ENCODE assay signal across 11 mouse cellular contexts in genomic region chr12:86805315-86805714, GRCm38 (mm10).
DNase-seq lines count a peak whose midpoint lies in the region; ATAC-seq lines count a peak whose summit lies in the region.
"Had no signal": no experiment of that assay in that cellular context is flagged by ENCODE, and none has a peak within 500 bp of the region (broad histone marks: within the 10 kb centered on the region; RNA-seq: fewer than 3 reads in every experiment).

No protein-coding gene starts in this region.

- H3K9me3 ChIP-seq in neural tube, embryonic 11.5 days (ENCODE audit: control insufficient read depth, low read length) = no peaks in the 10 kb centered on the region
- no peaks in the 10 kb centered on the region for H3K9me3 ChIP-seq in limb, embryonic 11.5 days (ENCODE audit: control insufficient read depth, low read length)

- no peak overlapping the region for H3K4me2 ChIP-seq in neural tube, embryonic 11.5 days (ENCODE audit: low read depth)
- H3K4me2 ChIP-seq in limb, embryonic 11.5 days (ENCODE audit: low read depth, severe bottlenecking) = no peak overlapping the region

- H3K27ac ChIP-seq in neural tube, embryonic 11.5 days (ENCODE audit: low read depth, low read length) = peak overlapping the region; percentile 84; the same call in 1 of the 2 replicates
- H3K27ac ChIP-seq in limb, embryonic 11.5 days (replicated peaks; ENCODE audit: low read depth, low read length) = 0 out of 2 replicates have a peak overlapping the region, but pooled peaks have one; percentile 89
- H3K27ac ChIP-seq: macrophage had no signal

- H3K4me1 ChIP-seq in neural tube, embryonic 11.5 days (ENCODE audit: control insufficient read depth, insufficient read depth, low read length) = peaks cover 53% of the 10 kb centered on the region
- peaks cover 60% of the 10 kb centered on the region for H3K4me1 ChIP-seq in limb, embryonic 11.5 days (ENCODE audit: control insufficient read depth, insufficient read depth, low read length)

- no peak overlapping the region for H3K4me3 ChIP-seq in neural tube, embryonic 11.5 days (ENCODE audit: low read depth, low read length)
- H3K4me3 ChIP-seq in limb, embryonic 11.5 days (ENCODE audit: low read depth, low read length) = no peak overlapping the region

- no peak overlapping the region for H3K9ac ChIP-seq in neural tube, embryonic 11.5 days (ENCODE audit: low read length)
- no peak overlapping the region for H3K9ac ChIP-seq in limb, embryonic 11.5 days (ENCODE audit: low read length)

- no peak for ATAC-seq in neural tube, embryonic 11.5 days (ENCODE audit: insufficient read depth, low FRiP score, low TSS enrichment)
- no peak for ATAC-seq in limb, embryonic 11.5 days (ENCODE audit: insufficient number of reproducible peaks, low FRiP score, low TSS enrichment, low read depth)
- ATAC-seq: Patski had no signal

- DNase-seq in cerebellum, adult 9-10 months = peak; percentile 75
- DNase-seq in cerebellum, adult 8-10 months = no peak
- no peak for DNase-seq in neural tube, embryonic 11.5 days (ENCODE audit: low spot score)
- DNase-seq in neural tube, embryonic 10.5 days (ENCODE audit: extremely low spot score, low spot score) = no peak
- DNase-seq in limb, embryonic 11.5 days (ENCODE audit: low spot score) = no peak
- DNase-seq in urinary bladder, postnatal 10 days (ENCODE audit: low spot score) = no peak
- no peak for DNase-seq in layer of hippocampus, postnatal 10 days (ENCODE audit: low spot score in 2 of 2)
- DNase-seq in left cerebral cortex, postnatal 36 days (ENCODE audit: low spot score in 2 of 2) = no peak
- DNase-seq: liver had no signal

- H3K36me3 ChIP-seq in neural tube, embryonic 11.5 days (ENCODE audit: control insufficient read depth, insufficient read depth, low read length) = no peaks in the 10 kb centered on the region
- no peaks in the 10 kb centered on the region for H3K36me3 ChIP-seq in limb, embryonic 11.5 days (ENCODE audit: control insufficient read depth, insufficient read depth, low read length)

- H3K27me3 ChIP-seq in neural tube, embryonic 11.5 days (ENCODE audit: control insufficient read depth, insufficient read depth, low read length) = no peaks in the 10 kb centered on the region
- H3K27me3 ChIP-seq in limb, embryonic 11.5 days (ENCODE audit: control insufficient read depth, insufficient read depth, low read length) = no peaks in the 10 kb centered on the region
- H3K27me3 ChIP-seq: Patski had no signal

- 63% methylated on average over 4 of the region's 4 CpGs for WGBS in neural tube, embryonic 11.5 days
- 72% methylated on average over 4 of the region's 4 CpGs for WGBS in limb, embryonic 11.5 days

- intact Hi-C loops in left cerebral cortex, postnatal 36 days (cut with DNase I) = no loop called here
